Mouse (Mus musculus) heart, adult 2 months (tissue): ENCODE results near the gene Mgrn1. TPM values are rescaled to one million over a fixed set of nuclear protein-coding genes. Genes with fewer than 3 reads are reported as not detected.

Experiments
- DNase-seq, 2 experiments: peaks; one replicate each; pipeline ENCODE4 v3.0.0; 2021
- H3K27ac ChIP-seq: fragments of 200-600 bp; 2 replicates; pipeline ENCODE4 v1.8.1; 2022
- H3K27me3 ChIP-seq: fragments of 200-500 bp; 2 replicates; pipeline ENCODE4 v1.6.1; 2012; ENCODE audit warnings: mild to moderate bottlenecking, low read length, inconsistent platforms, mixed read lengths; ENCODE audit not compliant: control insufficient read depth, insufficient read depth
- H3K36me3 ChIP-seq: fragments of 200-500 bp; 2 replicates; pipeline ENCODE4 v1.6.1; 2012; ENCODE audit warnings: low read length, inconsistent platforms; ENCODE audit not compliant: control insufficient read depth, insufficient read depth
- H3K4me1 ChIP-seq: fragments of 200-500 bp; 2 replicates; pipeline ENCODE4 v1.6.1; 2011; ENCODE audit warnings: low read length; ENCODE audit not compliant: control insufficient read depth, insufficient read depth
- H3K4me3 ChIP-seq: fragments of 200-600 bp; 2 replicates; pipeline ENCODE4 v1.8.1; 2022
- H3K79me2 ChIP-seq: fragments of 200-500 bp; replicated peaks from 2 replicates; pipeline ENCODE4 v1.6.1; 2012; ENCODE audit warnings: mild to moderate bottlenecking, inconsistent platforms, low read length, moderate library complexity, mixed read lengths; ENCODE audit not compliant: control insufficient read depth, insufficient read depth
- H3K9ac ChIP-seq: fragments of 200-500 bp; 2 replicates; pipeline ENCODE4 v1.6.1; 2012; ENCODE audit warnings: low read depth, mild to moderate bottlenecking, control low read depth, inconsistent platforms, low read length, mixed read lengths
- CTCF ChIP-seq: fragments of 200-600 bp; IDR thresholded peaks from 2 replicates; pipeline ENCODE4 v1.8.1; 2022; ENCODE audit warnings: antibody characterized with exemption, mild to moderate bottlenecking, moderate library complexity
- EP300 ChIP-seq: fragments of 200-500 bp; IDR thresholded peaks from 2 replicates; pipeline ENCODE4 v1.6.1; 2011; ENCODE audit warnings: low read depth, low read length, control low read depth; ENCODE audit not compliant: insufficient read depth
- POLR2A ChIP-seq: fragments of 200-500 bp; IDR thresholded peaks from 2 replicates; pipeline ENCODE4 v1.6.1; 2011; ENCODE audit warnings: mild to moderate bottlenecking, low read depth, low read length, control low read depth; ENCODE audit not compliant: insufficient read depth
- WGBS: fragments of 180-500 bp; shearing (Covaris S2); methylation state at CpG from one replicate; pipeline ENCODE4 v1.1.7; 2018; 5-methylcytosine and 5-hydroxymethylcytosine counted together
- intact Hi-C: fragments of 180-260 bp; cut with DNase I; formaldehyde crosslinking; loops from one replicate; pipeline ENCODE4 v1.15.1; 2025
- polyA plus RNA-seq: library from polyadenylated mRNA; depleted of rRNA; stranded (reverse); fragments of >200 nt; gene quantifications from 2 replicates; pipeline ENCODE4 v1.2.3, GENCODE M21; 2012
- total RNA-seq, 2 experiments: library from RNA; stranded (reverse); gene quantifications; 2 replicates each; pipeline ENCODE4 v1.2.3; 2021

Mgrn1 gene
- total and polyA plus RNA-seq, 3 experiments: 148 to 274 (median 168) TPM

- intact Hi-C loops: no loop called here
- 87% methylated on average over 10 of the region's 10 CpGs for WGBS
- DNase-seq: no peak
- TF ChIP-seq EP300: no peak
- TF ChIP-seq CTCF: no peak
- TF ChIP-seq POLR2A: no peak
- Histone ChIP-seq H3K36me3 (no peaks in the 10 kb centered on the region), H3K4me3 (no peak overlapping the region), H3K4me1 (peaks cover 11% of the 10 kb centered on the region), H3K9ac (no peak overlapping the region), H3K27me3 (no peaks in the 10 kb centered on the region), H3K79me2 (no peaks in the 10 kb centered on the region; the same call in 1 of the 2 replicates), H3K27ac (no peak overlapping the region)
Observed at GRCm38 (mm10) chr16:4940311-4940850, 54.3 kb downstream of the Mgrn1 start.

GRCm38 (mm10) chr16:4941016-4941415, 55.0 kb downstream of the Mgrn1 start:
- Histone ChIP-seq H3K79me2 (no peaks in the 10 kb centered on the region; the same call in 1 of the 2 replicates), H3K4me3 (no peak overlapping the region)
- DNase-seq: no peak

DNA sequence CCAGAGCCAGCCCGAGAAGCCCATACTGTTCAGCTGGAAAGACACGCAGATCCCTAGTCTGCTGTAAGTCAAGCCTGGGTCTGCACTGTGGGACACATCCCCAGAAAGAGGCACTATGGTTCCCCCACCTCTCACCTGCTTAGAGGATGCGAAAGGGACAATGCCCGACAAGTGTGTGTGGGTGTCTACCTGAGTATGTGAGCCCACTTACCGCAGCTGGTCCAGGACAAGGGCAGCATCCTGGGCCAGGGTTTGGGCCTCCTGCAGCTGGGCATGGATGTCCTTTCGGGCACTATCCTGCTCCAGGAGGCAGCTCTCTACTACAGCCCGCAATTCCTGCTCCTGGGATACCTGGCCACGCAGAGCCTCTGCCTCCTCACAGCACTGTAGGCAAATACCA, 56.8 kb downstream of the Mgrn1 start:
- WGBS: 92% methylated on average over 8 of the region's 8 CpGs
- H3K79me2 ChIP-seq: no peaks in the 10 kb centered on the region; the same call in 1 of the 2 replicates
- TF ChIP-seq CTCF: no peak
- no peak for TF ChIP-seq POLR2A
- TF ChIP-seq EP300: no peak
- H3K4me1 ChIP-seq: peaks cover 2% of the 10 kb centered on the region
- no peaks in the 10 kb centered on the region for H3K36me3 ChIP-seq
- no peaks in the 10 kb centered on the region for H3K27me3 ChIP-seq
- H3K9ac ChIP-seq: no peak overlapping the region
- intact Hi-C loops: no loop called here
- H3K4me3 ChIP-seq: no peak overlapping the region
- H3K27ac ChIP-seq: no peak overlapping the region
- no peak for DNase-seq

More at GRCm38 (mm10) chr16:4941016-4941415, 55.0 kb downstream of the Mgrn1 start:
- Histone ChIP-seq H3K36me3 (no peaks in the 10 kb centered on the region), H3K27ac (no peak overlapping the region), H3K4me1 (peaks cover 8% of the 10 kb centered on the region), H3K27me3 (no peaks in the 10 kb centered on the region), H3K9ac (no peak overlapping the region)
- intact Hi-C loops: no loop called here
- TF ChIP-seq EP300 (no peak), CTCF (no peak), POLR2A (no peak)

GRCm38 (mm10) chr16:4943431-4943830, 57.4 kb downstream of the Mgrn1 start:
- Histone ChIP-seq H3K79me2 (no peaks in the 10 kb centered on the region; the same call in 1 of the 2 replicates), H3K4me3 (no peak overlapping the region), H3K9ac (no peak overlapping the region), H3K4me1 (peaks cover 2% of the 10 kb centered on the region), H3K36me3 (no peaks in the 10 kb centered on the region), H3K27ac (no peak overlapping the region), H3K27me3 (no peaks in the 10 kb centered on the region)
- 96% methylated on average over 3 of the region's 3 CpGs for WGBS
- no peak for TF ChIP-seq POLR2A
- no peak for DNase-seq
- intact Hi-C loops: no loop called here

DNA sequence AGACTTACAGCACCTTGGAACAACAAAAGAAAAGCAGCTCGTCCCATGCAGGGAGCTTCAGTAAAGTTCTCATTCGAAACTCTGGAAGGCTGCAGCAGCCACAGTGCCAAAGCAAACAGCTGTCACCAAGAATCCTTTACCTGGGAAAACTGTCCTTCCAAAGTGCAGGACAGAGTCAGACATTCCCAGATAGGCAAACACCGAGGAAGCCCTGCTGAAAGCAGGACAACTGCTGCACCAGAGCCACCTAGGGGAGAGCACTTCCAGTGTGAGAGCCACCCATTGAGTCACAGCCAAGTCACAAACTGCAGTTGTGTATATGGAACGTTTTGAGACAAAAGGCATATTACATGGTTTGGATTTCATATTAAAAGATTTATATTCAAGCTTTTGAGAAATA, 59.4 kb downstream of the Mgrn1 start:
- 55% methylated on average over 4 of the region's 4 CpGs for WGBS
- intact Hi-C loops: no loop called here
- Histone ChIP-seq H3K36me3 (no peaks in the 10 kb centered on the region), H3K4me1 (no peaks in the 10 kb centered on the region; the same call in 1 of the 2 replicates), H3K27ac (no peak overlapping the region), H3K79me2 (no peaks in the 10 kb centered on the region), H3K27me3 (no peaks in the 10 kb centered on the region), H3K9ac (no peak overlapping the region), H3K4me3 (no peak overlapping the region)
- TF ChIP-seq POLR2A: no peak
- TF ChIP-seq CTCF: no peak
- no peak for TF ChIP-seq EP300
- no peak for DNase-seq

- Histone ChIP-seq H3K27ac (no peak overlapping the region), H3K9ac (no peak overlapping the region), H3K36me3 (no peaks in the 10 kb centered on the region), H3K4me3 (no peak overlapping the region), H3K4me1 (no peaks in the 10 kb centered on the region), H3K79me2 (no peaks in the 10 kb centered on the region), H3K27me3 (no peaks in the 10 kb centered on the region)
- no peak for DNase-seq
- 93% methylated on average over 3 of the region's 3 CpGs for WGBS
- TF ChIP-seq EP300 (no peak), POLR2A (no peak), CTCF (no peak)
- intact Hi-C loops: no loop called here
Observed at GRCm38 (mm10) chr16:4946155-4946554, 60.1 kb downstream of the Mgrn1 start.
